Mouse (Mus musculus) erythroblast, embryonic 14.5 days (primary cell): ENCODE measurements around the gene Pdx1. TPM values are rescaled to one million over a fixed set of nuclear protein-coding genes. Genes with fewer than 3 reads are reported as not detected.

Source experiments
- H3K27me3 ChIP-seq: 2 replicates; pipeline ENCODE4 v1.6.1; 2012; ENCODE audit warnings: inconsistent platforms; ENCODE audit not compliant: control insufficient read depth
- H3K36me3 ChIP-seq: 2 replicates; pipeline ENCODE4 v1.6.1; 2012; ENCODE audit warnings: mild to moderate bottlenecking, inconsistent platforms; ENCODE audit not compliant: control insufficient read depth
- H3K4me1 ChIP-seq: 2 replicates; pipeline ENCODE4 v1.6.1; 2012; ENCODE audit warnings: inconsistent platforms; ENCODE audit not compliant: control insufficient read depth
- H3K4me3 ChIP-seq: replicated peaks from 2 replicates; pipeline ENCODE3; 2012; ENCODE audit warnings: moderate library complexity, mild to moderate bottlenecking, inconsistent platforms
- H3K9me3 ChIP-seq: 2 replicates; pipeline ENCODE4 v1.6.1; 2012; ENCODE audit warnings: low read length, inconsistent platforms, mixed read lengths; ENCODE audit not compliant: control insufficient read depth
- GATA1 ChIP-seq: IDR thresholded peaks from 2 replicates; pipeline ENCODE4 v1.6.1; 2012; ENCODE audit warnings: low read length, inconsistent platforms, mixed read lengths
- TAL1 ChIP-seq: IDR thresholded peaks from 3 replicates; pipeline ENCODE4 v1.6.1; 2012; ENCODE audit warnings: low read length, inconsistent platforms, mixed read lengths
- polyA plus RNA-seq: library from polyadenylated mRNA; stranded (reverse); fragments of >175 nt; gene quantifications from 2 replicates; pipeline ENCODE4 v1.2.3, GENCODE M21; 2012

Pdx1 gene
- polyA plus RNA-seq, 1 experiment, result not detected

GRCm38 (mm10) chr5:147268728-147269127 lies 1.0 kb upstream of the Pdx1 start:
- no peak for TF ChIP-seq TAL1
- Histone ChIP-seq H3K27me3 (peaks cover 76% of the 10 kb centered on the region), H3K9me3 (no peaks in the 10 kb centered on the region), H3K4me1 (no peaks in the 10 kb centered on the region), H3K36me3 (no peaks in the 10 kb centered on the region), H3K4me3 (no peak overlapping the region)

DNA sequence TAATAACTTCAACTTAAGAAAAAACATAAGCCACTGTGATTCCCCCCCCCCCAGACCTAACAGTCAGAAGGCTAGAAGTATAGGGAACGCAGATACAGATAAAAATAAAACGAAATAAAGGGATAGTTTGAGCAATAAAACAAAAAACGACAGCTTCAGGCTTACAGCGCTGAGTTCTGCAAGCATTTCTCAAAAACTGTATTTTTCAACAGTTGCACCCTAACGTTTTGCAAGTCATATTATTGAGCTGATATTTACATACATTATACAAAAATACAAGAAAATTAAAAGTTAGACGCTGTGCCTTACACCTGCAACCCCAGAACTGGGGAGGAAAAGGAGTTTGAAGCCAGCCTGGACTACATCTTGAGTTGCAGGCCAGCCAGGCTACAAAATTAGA lies 388 bp upstream of the Pdx1 start:
- H3K4me1 ChIP-seq, result no peaks in the 10 kb centered on the region

GRCm38 (mm10) chr5:147270673-147271655 lies 1.2 kb downstream of the Pdx1 start:
- no peaks in the 10 kb centered on the region; the same call in 1 of the 2 replicates for H3K9me3 ChIP-seq
- TF ChIP-seq TAL1, result no peak
- no peak for TF ChIP-seq GATA1
- no peaks in the 10 kb centered on the region for H3K4me1 ChIP-seq
- no peaks in the 10 kb centered on the region for H3K36me3 ChIP-seq
- peaks cover 98% of the 10 kb centered on the region for H3K27me3 ChIP-seq
- H3K4me3 ChIP-seq, result no peak overlapping the region

More for the DNA sequence above, 388 bp upstream of the Pdx1 start:
- H3K9me3 ChIP-seq, result no peaks in the 10 kb centered on the region
- no peak overlapping the region for H3K4me3 ChIP-seq
- H3K36me3 ChIP-seq, result no peaks in the 10 kb centered on the region
- peaks cover 83% of the 10 kb centered on the region for H3K27me3 ChIP-seq
- TF ChIP-seq TAL1 (no peak), GATA1 (no peak)

GRCm38 (mm10) chr5:147272046-147272807 lies 2.5 kb downstream of the Pdx1 start:
- peaks cover 100% of the 10 kb centered on the region for H3K27me3 ChIP-seq

GRCm38 (mm10) chr5:147272808-147273345 lies 3.1 kb downstream of the Pdx1 start:
- Histone ChIP-seq H3K27me3 (peaks cover 100% of the 10 kb centered on the region), H3K4me3 (no peak overlapping the region), H3K9me3 (no peaks in the 10 kb centered on the region; the same call in 1 of the 2 replicates), H3K4me1 (no peaks in the 10 kb centered on the region), H3K36me3 (no peaks in the 10 kb centered on the region)
- TF ChIP-seq GATA1 (no peak), TAL1 (no peak)

More at GRCm38 (mm10) chr5:147272046-147272807, 2.5 kb downstream of the Pdx1 start:
- Histone ChIP-seq H3K4me3 (no peak overlapping the region), H3K36me3 (no peaks in the 10 kb centered on the region), H3K9me3 (no peaks in the 10 kb centered on the region; the same call in 1 of the 2 replicates), H3K4me1 (no peaks in the 10 kb centered on the region)
- TF ChIP-seq GATA1, result no peak
- no peak for TF ChIP-seq TAL1

- peaks cover 100% of the 10 kb centered on the region for H3K27me3 ChIP-seq
- no peak overlapping the region for H3K4me3 ChIP-seq
- no peaks in the 10 kb centered on the region for H3K4me1 ChIP-seq
- H3K36me3 ChIP-seq, result no peaks in the 10 kb centered on the region
- no peak for TF ChIP-seq GATA1
- no peak for TF ChIP-seq TAL1
- H3K9me3 ChIP-seq, result no peaks in the 10 kb centered on the region; the same call in 1 of the 2 replicates
These were observed 4.7 kb downstream of the Pdx1 start for GRCm38 (mm10) chr5:147274174-147275141.

DNA sequence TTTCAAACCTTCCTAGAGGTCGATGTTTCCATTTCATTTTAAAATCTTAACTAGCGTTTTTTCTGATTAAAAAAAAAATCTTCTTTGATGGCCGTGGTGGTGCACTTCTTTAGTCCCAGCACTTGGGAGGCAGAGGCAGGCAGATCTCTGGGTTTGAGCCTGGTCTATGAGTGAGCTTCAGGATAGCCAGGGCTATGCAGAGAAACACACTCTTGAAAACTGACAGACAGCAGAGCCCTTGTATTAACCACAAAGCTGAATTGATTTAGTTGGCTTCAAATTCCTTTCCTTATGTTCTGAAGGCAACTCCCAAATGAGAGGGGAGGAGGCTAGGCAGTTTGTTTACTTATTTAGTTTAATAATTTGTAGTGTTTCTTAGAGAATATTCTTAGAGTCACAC lies 6.0 kb downstream of the Pdx1 start:
- Histone ChIP-seq H3K4me1 (no peaks in the 10 kb centered on the region), H3K27me3 (peaks cover 97% of the 10 kb centered on the region), H3K36me3 (no peaks in the 10 kb centered on the region), H3K4me3 (no peak overlapping the region), H3K9me3 (no peaks in the 10 kb centered on the region; the same call in 1 of the 2 replicates)
- no peak for TF ChIP-seq TAL1
- no peak for TF ChIP-seq GATA1
